Mouse (Mus musculus) intestine, embryonic 14.5 days (tissue): ENCODE measurements around the gene Fsd1. TPM values are rescaled to one million over a fixed set of nuclear protein-coding genes. Genes with fewer than 3 reads are reported as not detected.

Experiments used
- ATAC-seq: fragments of 200-750 bp; cut with Nextera tagmentation; replicated peaks from 2 replicates; pipeline ENCODE4 v1.8.0; 2017; ENCODE audit warnings: low read depth, moderate number of reproducible peaks, moderate TSS enrichment, moderate library complexity; ENCODE audit not compliant: low FRiP score, low TSS enrichment
- DNase-seq: peaks from one replicate; pipeline ENCODE4 v3.0.0-alpha.2; 2018; ENCODE audit warnings: low spot score
- H3K27ac ChIP-seq: fragments of 300-500 bp; sonication (generic); 2 replicates; pipeline ENCODE4 v1.5.1; 2014; ENCODE audit warnings: low read depth, mild to moderate bottlenecking, control low read depth
- H3K27me3 ChIP-seq: fragments of 300-500 bp; sonication (generic); replicated peaks from 2 replicates; pipeline ENCODE4 v1.6.1; 2014; ENCODE audit warnings: low read length, control low read depth; ENCODE audit not compliant: control insufficient read depth, insufficient read depth
- H3K36me3 ChIP-seq: fragments of 300-500 bp; sonication (generic); 2 replicates; pipeline ENCODE4 v1.6.1; 2014; ENCODE audit warnings: low read length, control low read depth; ENCODE audit not compliant: control insufficient read depth, insufficient read depth
- H3K4me1 ChIP-seq: fragments of 300-500 bp; sonication (generic); replicated peaks from 2 replicates; pipeline ENCODE4 v1.6.1; 2014; ENCODE audit warnings: low read length, control low read depth, mixed read lengths; ENCODE audit not compliant: control insufficient read depth, insufficient read depth
- H3K4me2 ChIP-seq: fragments of 300-500 bp; sonication (generic); 2 replicates; pipeline ENCODE4 v1.6.1; 2014; ENCODE audit warnings: low read length
- H3K4me3 ChIP-seq: fragments of 300-500 bp; sonication (generic); 2 replicates; pipeline ENCODE4 v1.5.1; 2014; ENCODE audit warnings: low read depth, low read length, control low read depth, mixed read lengths
- H3K9ac ChIP-seq: fragments of 300-500 bp; sonication (generic); 2 replicates; pipeline ENCODE4 v1.6.1; 2014; ENCODE audit warnings: mild to moderate bottlenecking, low read length
- H3K9me3 ChIP-seq: fragments of 300-500 bp; sonication (generic); 2 replicates; pipeline ENCODE4 v1.6.1; 2016; ENCODE audit warnings: low read length, control low read depth; ENCODE audit not compliant: control insufficient read depth
- WGBS: fragments of 180-500 bp; shearing (Covaris S2); extraction: QIAGEN DNeasy Blood & Tissue Kit; methylation state at CpG from one replicate; pipeline ENCODE4 v1.1.7; 2014; 5-methylcytosine and 5-hydroxymethylcytosine counted together
- polyA plus RNA-seq: library from polyadenylated mRNA; unstranded; fragments of >200 nt; fragmentation: Nextera tagmentation; extraction: Ambion mirVana; gene quantifications from 2 replicates; pipeline ENCODE4 v1.2.1, GENCODE M21; 2014

The Fsd1 gene
- polyA plus RNA-seq, 1 experiment from 2014 or later = 16.9 TPM

GRCm38 (mm10) chr17:55958918-55959728 is 27.2 kb upstream of the Fsd1 start, which contains the start of gene Yju2:
Gene Yju2, plus strand, starts transcription at chr17:55959099.
- Histone ChIP-seq H3K9ac (peak within 1 kb of the TSS; percentile 62), H3K4me2 (peak within 1 kb of the TSS; percentile 84), H3K27me3 (no peaks in the 10 kb centered on the region), H3K4me3 (peak within 1 kb of the TSS; percentile 63), H3K4me1 (peaks cover 12% of the 10 kb centered on the region; the same call in 1 of the 2 replicates), H3K27ac (peak within 1 kb of the TSS; percentile 98), H3K9me3 (no peaks in the 10 kb centered on the region), H3K36me3 (peaks cover 20% of the 10 kb centered on the region)
- ATAC-seq = peak; percentile 92
- peak; percentile 97 for DNase-seq
- WGBS = under 1% methylated on average over 45 of the region's 46 CpGs

- DNase-seq = peak; percentile 49
- H3K27ac ChIP-seq = peak overlapping the region; percentile 98; the same call in 1 of the 2 replicates
- H3K4me3 ChIP-seq = peak overlapping the region; percentile 63
- no peaks in the 10 kb centered on the region for H3K27me3 ChIP-seq
- peak overlapping the region; percentile 84 for H3K4me2 ChIP-seq
- H3K9me3 ChIP-seq = no peaks in the 10 kb centered on the region
- WGBS = 74% methylated on average over 10 of the region's 10 CpGs
- H3K36me3 ChIP-seq = peaks cover 30% of the 10 kb centered on the region
- ATAC-seq = no peak
- peak overlapping the region; percentile 62 for H3K9ac ChIP-seq
- H3K4me1 ChIP-seq = peaks cover 12% of the 10 kb centered on the region; the same call in 1 of the 2 replicates
Observed at GRCm38 (mm10) chr17:55959946-55960740, 26.2 kb upstream of the Fsd1 start.

- H3K9ac ChIP-seq = no peak overlapping the region
- no peaks in the 10 kb centered on the region for H3K27me3 ChIP-seq
- H3K4me3 ChIP-seq = no peak overlapping the region
- no peaks in the 10 kb centered on the region for H3K9me3 ChIP-seq
- H3K4me1 ChIP-seq = peaks cover 12% of the 10 kb centered on the region; the same call in 1 of the 2 replicates
- H3K27ac ChIP-seq = no peak overlapping the region
- no peak overlapping the region for H3K4me2 ChIP-seq
- ATAC-seq (no peak), DNase-seq (peak; percentile 21)
- peaks cover 35% of the 10 kb centered on the region for H3K36me3 ChIP-seq
Observed at GRCm38 (mm10) chr17:55960791-55961190, 25.5 kb upstream of the Fsd1 start.

- 96% methylated on average over 7 of the region's 7 CpGs for WGBS
- H3K36me3 ChIP-seq = peaks cover 43% of the 10 kb centered on the region
- H3K27me3 ChIP-seq = no peaks in the 10 kb centered on the region
- DNase-seq = no peak
- no peak for ATAC-seq
- H3K4me1 ChIP-seq = peaks cover 12% of the 10 kb centered on the region; the same call in 1 of the 2 replicates
- H3K4me2 ChIP-seq = no peak overlapping the region
- no peaks in the 10 kb centered on the region for H3K9me3 ChIP-seq
- no peak overlapping the region for H3K4me3 ChIP-seq
- no peak overlapping the region for H3K27ac ChIP-seq
- no peak overlapping the region for H3K9ac ChIP-seq
Observed at GRCm38 (mm10) chr17:55961631-55962030, 24.7 kb upstream of the Fsd1 start.

- no peaks in the 10 kb centered on the region for H3K9me3 ChIP-seq
- no peak overlapping the region for H3K4me2 ChIP-seq
- H3K4me1 ChIP-seq = peaks cover 12% of the 10 kb centered on the region; the same call in 1 of the 2 replicates
- ATAC-seq (no peak), DNase-seq (no peak)
- peaks cover 57% of the 10 kb centered on the region for H3K36me3 ChIP-seq
- WGBS = 65% methylated on average over 14 of the region's 14 CpGs
- H3K27ac ChIP-seq = no peak overlapping the region
- H3K4me3 ChIP-seq = no peak overlapping the region
- no peaks in the 10 kb centered on the region for H3K27me3 ChIP-seq
- H3K9ac ChIP-seq = no peak overlapping the region
Observed at GRCm38 (mm10) chr17:55963171-55963570, 23.1 kb upstream of the Fsd1 start.

- Histone ChIP-seq H3K4me2 (no peak overlapping the region), H3K9me3 (no peaks in the 10 kb centered on the region), H3K4me3 (no peak overlapping the region), H3K36me3 (peaks cover 57% of the 10 kb centered on the region), H3K27ac (no peak overlapping the region), H3K27me3 (no peaks in the 10 kb centered on the region), H3K4me1 (peaks cover 9% of the 10 kb centered on the region; the same call in 1 of the 2 replicates), H3K9ac (no peak overlapping the region)
- DNase-seq (no peak), ATAC-seq (no peak)
- WGBS = 92% methylated on average over 10 of the region's 10 CpGs
Observed at GRCm38 (mm10) chr17:55964496-55964895, 21.8 kb upstream of the Fsd1 start.

- Histone ChIP-seq H3K36me3 (peaks cover 57% of the 10 kb centered on the region), H3K4me1 (peaks cover 4% of the 10 kb centered on the region; the same call in 1 of the 2 replicates), H3K27ac (no peak overlapping the region), H3K9ac (no peak overlapping the region), H3K27me3 (0 out of 2 replicates have a peak, but pooled peaks cover 4% of the 10 kb centered on the region), H3K4me3 (no peak overlapping the region), H3K4me2 (no peak overlapping the region), H3K9me3 (no peaks in the 10 kb centered on the region)
- WGBS = 77% methylated on average over 9 of the region's 9 CpGs
- DNase-seq = no peak
- no peak for ATAC-seq
Observed at GRCm38 (mm10) chr17:55964996-55965395, 21.3 kb upstream of the Fsd1 start.

- no peak overlapping the region for H3K27ac ChIP-seq
- H3K4me2 ChIP-seq = no peak overlapping the region
- no peak for DNase-seq
- WGBS = 95% methylated on average over 4 of the region's 4 CpGs
- peaks cover 14% of the 10 kb centered on the region; the same call in 1 of the 2 replicates for H3K4me1 ChIP-seq
- peaks cover 10% of the 10 kb centered on the region; the same call in 1 of the 2 replicates for H3K27me3 ChIP-seq
- ATAC-seq = no peak
- no peak overlapping the region for H3K9ac ChIP-seq
- H3K4me3 ChIP-seq = no peak overlapping the region
- peaks cover 42% of the 10 kb centered on the region for H3K36me3 ChIP-seq
- no peaks in the 10 kb centered on the region for H3K9me3 ChIP-seq
Observed at GRCm38 (mm10) chr17:55967186-55967585, 19.1 kb upstream of the Fsd1 start.
